Mouse (Mus musculus) heart, postnatal 0 days (tissue): Measurements from ENCODE around the gene Ccdc144b. TPM values are rescaled to one million over a fixed set of nuclear protein-coding genes. Genes with fewer than 3 reads are reported as not detected.

ENCODE experiments used
- ATAC-seq: fragments of 200-750 bp; cut with Nextera tagmentation; 2 replicates; pipeline ENCODE4 v1.8.0; 2017; ENCODE audit warnings: low read depth, moderate number of reproducible peaks, moderate library complexity; ENCODE audit not compliant: insufficient read depth
- DNase-seq: peaks from one replicate; pipeline ENCODE4 v3.0.0-alpha.2; 2016; ENCODE audit warnings: low spot score
- H3K27ac ChIP-seq: fragments of 300-500 bp; sonication (generic); 2 replicates; pipeline ENCODE4 v1.5.1; 2014; ENCODE audit warnings: low read depth, mild to moderate bottlenecking
- H3K27me3 ChIP-seq: fragments of 300-500 bp; sonication (generic); 2 replicates; pipeline ENCODE4 v1.6.1; 2014; ENCODE audit warnings: low read length, mixed read lengths; ENCODE audit not compliant: control insufficient read depth, insufficient read depth
- H3K36me3 ChIP-seq: fragments of 300-500 bp; sonication (generic); replicated peaks from 2 replicates; pipeline ENCODE4 v1.6.1; 2014; ENCODE audit warnings: low read length, mixed read lengths; ENCODE audit not compliant: control insufficient read depth, insufficient read depth
- H3K4me1 ChIP-seq: fragments of 300-500 bp; sonication (generic); 2 replicates; pipeline ENCODE4 v1.6.1; 2014; ENCODE audit warnings: antibody characterized with exemption; ENCODE audit not compliant: control insufficient read depth, insufficient read depth
- H3K4me2 ChIP-seq: fragments of 300-500 bp; sonication (generic); 2 replicates; pipeline ENCODE4 v1.6.1; 2014; ENCODE audit warnings: low read depth, mild to moderate bottlenecking, low read length, moderate library complexity
- H3K4me3 ChIP-seq: fragments of 300-500 bp; sonication (generic); 2 replicates; pipeline ENCODE4 v1.5.1; 2014; ENCODE audit warnings: low read depth, low read length
- H3K9ac ChIP-seq: fragments of 300-500 bp; sonication (generic); replicated peaks from 2 replicates; pipeline ENCODE4 v1.6.1; 2014; ENCODE audit warnings: low read depth, low read length, mixed read lengths
- H3K9me3 ChIP-seq: fragments of 300-500 bp; sonication (generic); replicated peaks from 2 replicates; pipeline ENCODE4 v1.6.1; 2016; ENCODE audit warnings: low read length; ENCODE audit not compliant: control insufficient read depth
- CTCF ChIP-seq: IDR thresholded peaks from 2 replicates; pipeline ENCODE4 v1.5.1; 2016; ENCODE audit warnings: antibody characterized with exemption, control low read depth, low read depth
- EP300 ChIP-seq: IDR thresholded peaks from 2 replicates; pipeline ENCODE4 v1.6.1; 2016; ENCODE audit warnings: antibody characterized with exemption, low read depth
- WGBS: fragments of 180-500 bp; shearing (Covaris S2); extraction: QIAGEN DNeasy Blood & Tissue Kit; methylation state at CpG from one replicate; pipeline ENCODE4 v1.1.7; 2014; 5-methylcytosine and 5-hydroxymethylcytosine counted together
- polyA plus RNA-seq: library from polyadenylated mRNA; unstranded; fragments of >200 nt; fragmentation: Nextera tagmentation; extraction: Ambion mirVana; gene quantifications from 2 replicates; pipeline ENCODE4 v1.2.1, GENCODE M21; 2015
- total RNA-seq: library from RNA; depleted of rRNA; stranded (reverse); fragments of >200 nt; gene quantifications from 2 replicates; pipeline ENCODE4 v1.2.3, GENCODE M21; 2014; ENCODE audit warnings: low replicate concordance

Gene Ccdc144b
- total and polyA plus RNA-seq, 2 experiments from 2014 or later: 0.04 TPM; not detected in 1

DNA sequence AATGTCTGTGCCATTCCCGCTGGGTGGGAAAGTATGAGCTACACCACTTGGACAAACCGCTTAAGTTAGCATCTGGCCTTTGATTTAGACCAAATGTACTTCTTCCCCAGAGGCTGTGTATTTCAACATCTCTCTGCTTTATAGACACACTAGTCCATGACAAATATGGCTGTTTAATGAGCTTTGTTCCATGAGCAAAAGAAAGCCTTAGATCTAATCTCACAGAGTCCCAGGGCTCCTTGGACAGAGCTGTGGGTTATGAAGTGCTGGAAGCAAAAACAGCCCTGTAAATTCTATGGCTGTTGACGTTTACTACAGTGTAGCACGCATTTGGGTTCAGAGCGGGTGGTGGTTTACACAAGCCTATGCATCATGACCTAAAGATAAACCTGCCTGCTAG lies 27.4 kb upstream of the Ccdc144b start:
- H3K27ac ChIP-seq: no peak overlapping the region
- H3K9me3 ChIP-seq: no peaks in the 10 kb centered on the region
- H3K4me3 ChIP-seq: no peak overlapping the region
- H3K4me2 ChIP-seq: no peak overlapping the region
- H3K36me3 ChIP-seq: peaks cover 94% of the 10 kb centered on the region
- no peak for TF ChIP-seq CTCF
- no peak for TF ChIP-seq EP300
- H3K4me1 ChIP-seq: no peaks in the 10 kb centered on the region
- 91% methylated on average over 5 of the region's 5 CpGs for WGBS
- no peak overlapping the region for H3K9ac ChIP-seq
- ATAC-seq (no peak), DNase-seq (no peak)
- H3K27me3 ChIP-seq: no peaks in the 10 kb centered on the region

- Histone ChIP-seq H3K27me3 (no peaks in the 10 kb centered on the region), H3K4me2 (no peak overlapping the region), H3K27ac (no peak overlapping the region), H3K9me3 (no peaks in the 10 kb centered on the region), H3K9ac (no peak overlapping the region), H3K4me3 (no peak overlapping the region), H3K4me1 (no peaks in the 10 kb centered on the region), H3K36me3 (peaks cover 94% of the 10 kb centered on the region)
- WGBS: 89% methylated on average over 5 of the region's 5 CpGs
- TF ChIP-seq CTCF: no peak
- no peak for TF ChIP-seq EP300
- ATAC-seq: no peak
- DNase-seq: no peak
These were observed 26.5 kb upstream of the Ccdc144b start for GRCm38 (mm10) chr3:36079886-36080285.

DNA sequence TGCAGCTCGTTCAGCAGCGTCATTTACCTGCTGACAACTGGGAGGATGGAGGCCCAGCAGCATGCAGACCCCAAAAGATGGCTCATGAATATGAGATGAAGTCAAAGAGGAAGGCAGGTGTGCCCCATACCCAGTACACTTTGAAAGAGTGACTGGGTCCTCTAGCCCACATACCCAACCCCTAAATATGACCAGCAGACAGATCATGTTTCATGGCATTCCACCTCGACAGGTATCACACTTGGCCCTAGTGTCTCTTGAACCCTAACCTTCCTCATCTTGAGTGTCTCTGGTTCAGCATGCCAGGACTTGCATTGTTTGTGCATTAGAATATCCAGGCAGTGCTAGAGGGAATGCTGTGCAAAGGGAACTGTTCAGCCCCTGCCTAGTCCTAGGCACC lies 24.0 kb upstream of the Ccdc144b start:
- 89% methylated on average over 3 of the region's 3 CpGs for WGBS
- Histone ChIP-seq H3K4me1 (no peaks in the 10 kb centered on the region), H3K27me3 (no peaks in the 10 kb centered on the region), H3K36me3 (peaks cover 91% of the 10 kb centered on the region), H3K4me3 (no peak overlapping the region), H3K4me2 (no peak overlapping the region), H3K9ac (no peak overlapping the region), H3K9me3 (no peaks in the 10 kb centered on the region), H3K27ac (no peak overlapping the region)
- ATAC-seq (no peak), DNase-seq (no peak)
- no peak for TF ChIP-seq CTCF
- TF ChIP-seq EP300: no peak

DNA sequence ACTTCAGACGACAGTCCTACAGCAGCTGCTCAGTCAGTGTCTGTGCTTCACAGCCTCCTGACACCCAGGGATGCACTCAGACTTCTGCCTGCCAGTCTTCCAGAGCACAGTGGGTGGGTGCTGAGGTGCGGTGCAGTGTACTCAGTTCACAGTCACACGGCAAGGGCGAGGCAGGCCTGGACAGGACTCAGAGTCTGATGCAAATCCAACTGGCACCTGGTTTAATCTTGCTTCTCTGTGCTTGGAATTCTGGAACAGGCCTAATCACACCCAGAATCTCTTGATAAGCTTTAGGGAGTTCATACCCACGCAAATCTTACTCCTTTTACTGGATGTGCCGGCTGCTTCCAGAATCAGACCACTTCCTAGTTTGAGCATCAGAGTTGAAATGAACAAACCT lies 22.1 kb upstream of the Ccdc144b start:
- Histone ChIP-seq H3K4me2 (no peak overlapping the region), H3K27ac (no peak overlapping the region), H3K4me3 (no peak overlapping the region), H3K36me3 (peaks cover 81% of the 10 kb centered on the region), H3K9ac (no peak overlapping the region), H3K9me3 (no peaks in the 10 kb centered on the region), H3K27me3 (no peaks in the 10 kb centered on the region), H3K4me1 (no peaks in the 10 kb centered on the region)
- 88% methylated on average over 6 of the region's 6 CpGs for WGBS
- no peak for ATAC-seq
- TF ChIP-seq EP300 (no peak), CTCF (no peak)
- DNase-seq: no peak

- TF ChIP-seq CTCF: no peak
- no peak for TF ChIP-seq EP300
- Histone ChIP-seq H3K36me3 (peaks cover 75% of the 10 kb centered on the region), H3K9ac (no peak overlapping the region)
These were observed 20.9 kb upstream of the Ccdc144b start for GRCm38 (mm10) chr3:36074231-36074630.

GRCm38 (mm10) chr3:36071047-36071446 lies 17.7 kb upstream of the Ccdc144b start:
- Histone ChIP-seq H3K9me3 (no peaks in the 10 kb centered on the region), H3K4me3 (no peak overlapping the region), H3K27me3 (no peaks in the 10 kb centered on the region), H3K4me1 (peaks cover 8% of the 10 kb centered on the region; the same call in 1 of the 2 replicates), H3K36me3 (peaks cover 44% of the 10 kb centered on the region), H3K9ac (no peak overlapping the region), H3K27ac (no peak overlapping the region), H3K4me2 (no peak overlapping the region)
- ATAC-seq (no peak), DNase-seq (no peak)
- 84% methylated on average over 5 of the region's 5 CpGs for WGBS
- no peak for TF ChIP-seq EP300
- no peak for TF ChIP-seq CTCF

More at GRCm38 (mm10) chr3:36074231-36074630, 20.9 kb upstream of the Ccdc144b start:
- H3K9me3 ChIP-seq: no peaks in the 10 kb centered on the region
- H3K4me3 ChIP-seq: no peak overlapping the region
- no peaks in the 10 kb centered on the region for H3K27me3 ChIP-seq
- no peak overlapping the region for H3K4me2 ChIP-seq
- no peak overlapping the region for H3K27ac ChIP-seq
- DNase-seq (no peak), ATAC-seq (no peak)
- no peaks in the 10 kb centered on the region for H3K4me1 ChIP-seq
- WGBS: 90% methylated on average over 6 of the region's 6 CpGs
